Mouse (Mus musculus) right cerebral cortex, adult 18-20 months (tissue): ENCODE data around the gene Vps13d.
A peak's percentile ranks its signal among the peaks of the same experiment; 100 is the strongest.
"Not testable (repeated sequence)": the region's sequence is repeated elsewhere in the genome, so short reads cannot be mapped to it uniquely, and the experiment has no call there.

ENCODE experiments used
- DNase-seq: peaks from one replicate; pipeline ENCODE4 v3.0.0; 2022; ENCODE audit warnings: mixed read lengths

The Vps13d gene

GRCm38 (mm10) chr4:145210564-145210963, 15.8 kb upstream of the Vps13d start:
- DNase-seq: no peak

- DNase-seq: no peak
Measured at GRCm38 (mm10) chr4:145209690-145210088, 14.9 kb upstream of the Vps13d start.

- no peak for DNase-seq
Measured at GRCm38 (mm10) chr4:145209076-145209689, 14.4 kb upstream of the Vps13d start.

- peak; percentile 41 for DNase-seq
Measured at GRCm38 (mm10) chr4:145207718-145208371, 13.0 kb upstream of the Vps13d start.

- no peak for DNase-seq
Measured at GRCm38 (mm10) chr4:145204779-145205178, 10.0 kb upstream of the Vps13d start.

GRCm38 (mm10) chr4:145203305-145203704, 8.5 kb upstream of the Vps13d start:
- DNase-seq: no peak

- peak; percentile 18 for DNase-seq
Measured at GRCm38 (mm10) chr4:145201424-145201823, 6.6 kb upstream of the Vps13d start.

GRCm38 (mm10) chr4:145199982-145200699, 5.3 kb upstream of the Vps13d start:
- peak; percentile 70 for DNase-seq

GRCm38 (mm10) chr4:145196586-145196985, 1.8 kb upstream of the Vps13d start:
- DNase-seq: no peak

- no peak for DNase-seq
Measured at GRCm38 (mm10) chr4:145195172-145195571, 367 bp upstream of the Vps13d start.

- DNase-seq: no peak
Measured at GRCm38 (mm10) chr4:145193991-145194511, 754 bp downstream of the Vps13d start.

- DNase-seq: no peak
Measured at GRCm38 (mm10) chr4:145193406-145193805, 1.4 kb downstream of the Vps13d start.

GRCm38 (mm10) chr4:145192686-145193085, 2.1 kb downstream of the Vps13d start:
- no peak for DNase-seq

- no peak for DNase-seq
Measured at GRCm38 (mm10) chr4:145188561-145188960, 6.2 kb downstream of the Vps13d start.

GRCm38 (mm10) chr4:145187619-145188018, 7.2 kb downstream of the Vps13d start:
- no peak for DNase-seq

GRCm38 (mm10) chr4:145178918-145179549, 15.8 kb downstream of the Vps13d start:
- DNase-seq: no peak

GRCm38 (mm10) chr4:145165542-145165941, 29.3 kb downstream of the Vps13d start:
- DNase-seq: not testable (repeated sequence)

- no peak for DNase-seq
Measured at GRCm38 (mm10) chr4:145164111-145164510, 30.7 kb downstream of the Vps13d start.

- DNase-seq: no peak
Measured at GRCm38 (mm10) chr4:145161243-145161642, 33.6 kb downstream of the Vps13d start.

- peak; percentile 39 for DNase-seq
Measured at GRCm38 (mm10) chr4:145155956-145156355, 38.8 kb downstream of the Vps13d start.

GRCm38 (mm10) chr4:145151103-145151486, 43.7 kb downstream of the Vps13d start:
- no peak for DNase-seq

- no peak for DNase-seq
Measured at GRCm38 (mm10) chr4:145150345-145151102, 44.3 kb downstream of the Vps13d start.
